Mouse (Mus musculus): ENCODE data around the gene Myom3. TPM values are rescaled to one million over a fixed set of nuclear protein-coding genes. Genes with fewer than 3 reads are reported as not detected.

Gene Myom3
- total and polyA plus RNA-seq, 2 experiments from 2014 or later, result 0.60 to 1.6 TPM

DNA sequence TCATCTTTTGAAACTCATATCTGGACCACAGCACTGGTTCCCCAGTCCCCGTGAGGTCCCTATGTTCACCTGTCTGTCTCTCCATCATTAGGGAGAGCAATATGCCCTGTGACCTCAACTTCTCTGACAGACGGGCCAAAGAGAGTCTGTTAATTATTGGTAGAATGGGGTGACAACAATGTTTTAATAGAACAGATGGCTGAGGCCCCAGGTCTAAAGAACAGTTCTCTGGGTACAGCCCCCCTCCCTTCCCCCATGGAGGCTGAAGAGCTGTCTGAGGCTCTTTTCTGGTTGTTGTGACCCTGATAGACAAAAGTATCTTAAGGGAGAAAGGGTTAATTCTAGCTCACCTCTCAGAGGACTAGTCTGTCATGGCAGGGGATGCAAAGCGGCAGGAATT, 58.9 kb downstream of the Myom3 start:
- no peak for ATAC-seq (ENCODE audit: low FRiP score)
- H3K9ac ChIP-seq (replicated peaks; ENCODE audit: low read length, poor library complexity, severe bottlenecking), result no peak overlapping the region
- no peak overlapping the region for H3K4me2 ChIP-seq (ENCODE audit: low read depth, low read length, poor library complexity, severe bottlenecking)
- no peaks in the 10 kb centered on the region for H3K27me3 ChIP-seq (ENCODE audit: insufficient read depth, low read length)
- no peaks in the 10 kb centered on the region for H3K4me1 ChIP-seq (ENCODE audit: insufficient read depth, low read length)
- TF ChIP-seq CTCF (IDR thresholded peaks at IDR 0.05), result no peak
- 81% methylated on average over 3 of the region's 3 CpGs for WGBS
- no peak overlapping the region for H3K4me3 ChIP-seq (ENCODE audit: low read depth, low read length)
- H3K9me3 ChIP-seq (ENCODE audit: low read length), result no peaks in the 10 kb centered on the region
- H3K27ac ChIP-seq (ENCODE audit: low read depth, low read length), result no peak overlapping the region
- DNase-seq (ENCODE audit: low spot score), result no peak
- no peaks in the 10 kb centered on the region for H3K36me3 ChIP-seq (ENCODE audit: insufficient read depth, low read length)

DNA sequence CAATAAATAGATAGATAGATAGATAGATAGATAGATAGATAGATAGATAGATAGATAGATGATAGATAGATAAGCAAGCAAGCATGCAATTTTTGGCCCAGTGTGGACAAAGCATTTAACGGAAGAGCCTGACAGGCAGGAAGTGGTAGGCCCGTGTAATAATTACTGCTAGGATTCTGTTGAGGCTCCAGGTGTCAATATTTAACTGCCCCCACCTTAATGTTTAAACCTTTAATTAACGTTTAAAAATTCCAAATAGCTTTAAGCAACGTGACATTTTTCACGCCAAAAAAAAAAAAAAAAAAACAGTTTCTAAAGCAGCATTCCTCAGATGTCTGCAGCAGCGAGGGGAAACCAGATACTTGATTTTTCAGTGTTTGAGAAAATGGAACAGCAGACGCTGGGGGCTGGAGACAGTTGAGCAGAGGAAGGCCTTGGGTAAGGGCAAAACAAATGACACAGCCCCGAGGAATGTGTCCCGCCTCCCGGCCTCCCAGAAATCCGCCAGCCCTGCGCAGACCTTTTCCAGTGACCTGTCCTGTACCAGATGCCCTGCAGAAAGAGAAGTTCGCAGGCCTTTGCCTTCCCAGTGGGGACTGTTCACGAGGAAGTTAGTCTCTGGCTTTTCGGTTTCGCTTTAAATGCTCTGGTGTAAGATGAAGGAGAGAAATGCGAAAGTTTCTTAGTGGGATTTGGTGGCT, 60.5 kb downstream of the Myom3 start:
- WGBS, result 80% methylated on average over 17 of the region's 17 CpGs
- no peaks in the 10 kb centered on the region for H3K27me3 ChIP-seq (ENCODE audit: insufficient read depth, low read length)

DNA sequence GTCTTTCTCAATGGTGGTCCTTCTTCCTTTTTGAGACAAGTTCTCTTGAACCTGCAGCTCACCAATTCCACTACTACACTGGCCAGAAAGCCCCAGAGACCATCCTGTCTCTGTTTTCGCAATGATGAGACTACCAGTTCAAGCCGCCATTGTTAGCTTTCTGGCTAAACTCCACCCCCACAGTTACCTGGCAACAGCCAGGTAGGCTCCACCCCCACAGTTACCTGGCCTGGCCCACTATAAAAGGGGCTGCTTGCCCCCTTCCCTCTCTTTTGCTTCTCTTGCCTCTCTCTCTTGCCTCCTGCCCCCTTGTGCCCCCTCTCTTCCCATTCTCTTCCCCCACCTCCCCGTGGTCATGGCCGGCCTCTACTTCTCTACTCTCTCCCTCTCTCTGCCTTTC, 62.3 kb downstream of the Myom3 start:
- 90% methylated on average over 4 of the region's 4 CpGs for WGBS
- ATAC-seq (ENCODE audit: low FRiP score) (no peak), DNase-seq (ENCODE audit: low spot score) (no peak)
- Histone ChIP-seq H3K9me3 (ENCODE audit: low read length) (no peaks in the 10 kb centered on the region), H3K36me3 (ENCODE audit: insufficient read depth, low read length) (no peaks in the 10 kb centered on the region), H3K27me3 (ENCODE audit: insufficient read depth, low read length) (no peaks in the 10 kb centered on the region), H3K27ac (ENCODE audit: low read depth, low read length) (no peak overlapping the region), H3K4me3 (ENCODE audit: low read depth, low read length) (no peak overlapping the region), H3K4me2 (ENCODE audit: low read depth, low read length, poor library complexity, severe bottlenecking) (no peak overlapping the region), H3K4me1 (ENCODE audit: insufficient read depth, low read length) (no peaks in the 10 kb centered on the region), H3K9ac (replicated peaks; ENCODE audit: low read length, poor library complexity, severe bottlenecking) (no peak overlapping the region)
- no peak for TF ChIP-seq CTCF (IDR thresholded peaks at IDR 0.05)

More for the DNA sequence above, 60.5 kb downstream of the Myom3 start:
- H3K9ac ChIP-seq (replicated peaks; ENCODE audit: low read length, poor library complexity, severe bottlenecking), result no peak overlapping the region
- H3K27ac ChIP-seq (ENCODE audit: low read depth, low read length), result no peak overlapping the region
- H3K36me3 ChIP-seq (ENCODE audit: insufficient read depth, low read length), result no peaks in the 10 kb centered on the region
- ATAC-seq (ENCODE audit: low FRiP score), result no peak
- no peak for DNase-seq (ENCODE audit: low spot score)
- no peak overlapping the region for H3K4me3 ChIP-seq (ENCODE audit: low read depth, low read length)
- no peaks in the 10 kb centered on the region for H3K4me1 ChIP-seq (ENCODE audit: insufficient read depth, low read length)
- TF ChIP-seq CTCF (IDR thresholded peaks at IDR 0.05), result no peak
- H3K4me2 ChIP-seq (ENCODE audit: low read depth, low read length, poor library complexity, severe bottlenecking), result no peak overlapping the region
- H3K9me3 ChIP-seq (ENCODE audit: low read length), result no peaks in the 10 kb centered on the region

DNA sequence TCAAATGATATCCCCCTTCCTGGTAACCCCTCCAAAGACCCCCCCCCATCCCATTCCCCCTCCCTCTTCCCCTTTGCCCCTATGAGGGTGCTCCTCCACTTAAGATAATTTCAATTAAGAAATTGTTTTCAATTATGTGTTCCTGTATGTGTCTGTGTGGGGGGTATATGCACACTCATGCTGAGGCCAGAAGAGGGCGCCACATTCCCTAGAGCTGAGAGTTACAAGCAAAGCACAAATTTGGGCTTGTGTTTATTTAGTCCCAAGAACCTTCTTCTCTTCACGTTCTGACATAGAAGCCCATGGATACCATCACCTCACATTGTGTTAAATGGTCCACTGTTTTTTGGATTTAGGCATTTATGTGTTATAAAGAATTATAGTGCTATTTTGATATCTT, 63.8 kb downstream of the Myom3 start:
- WGBS, result 55% methylated on average over 2 of the region's 2 CpGs
- H3K9ac ChIP-seq (replicated peaks; ENCODE audit: low read length, poor library complexity, severe bottlenecking), result no peak overlapping the region
- H3K4me2 ChIP-seq (ENCODE audit: low read depth, low read length, poor library complexity, severe bottlenecking), result no peak overlapping the region
- no peaks in the 10 kb centered on the region for H3K36me3 ChIP-seq (ENCODE audit: insufficient read depth, low read length)
- peak; percentile 56 for DNase-seq (ENCODE audit: low spot score)
- H3K4me3 ChIP-seq (ENCODE audit: low read depth, low read length), result no peak overlapping the region
- no peaks in the 10 kb centered on the region for H3K27me3 ChIP-seq (ENCODE audit: insufficient read depth, low read length)
- H3K4me1 ChIP-seq (ENCODE audit: insufficient read depth, low read length), result no peaks in the 10 kb centered on the region
- peak; percentile 78 for TF ChIP-seq CTCF (IDR thresholded peaks at IDR 0.05)
- ATAC-seq (ENCODE audit: low FRiP score), result no peak
- H3K27ac ChIP-seq (ENCODE audit: low read depth, low read length), result no peak overlapping the region
- no peaks in the 10 kb centered on the region for H3K9me3 ChIP-seq (ENCODE audit: low read length)

DNA sequence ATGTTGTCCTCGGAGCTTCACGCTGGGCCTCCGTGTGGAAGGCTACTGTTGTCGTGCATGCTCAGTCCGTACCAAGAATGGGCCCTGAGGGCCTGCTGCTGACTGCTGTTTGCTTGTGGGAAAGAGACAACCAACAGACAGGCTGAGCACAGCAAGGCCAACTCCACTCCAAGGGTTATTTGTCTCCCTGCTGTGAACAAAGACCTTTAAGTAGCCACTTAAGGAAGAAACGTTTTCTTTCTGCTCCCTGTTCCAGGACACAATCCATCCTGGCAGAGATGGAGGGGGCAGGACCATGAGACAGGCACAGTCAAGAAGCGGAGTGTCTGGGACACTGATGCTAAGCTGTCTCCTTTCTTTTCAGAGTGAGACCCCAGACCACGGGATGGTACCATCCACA, 64.7 kb downstream of the Myom3 start:
- no peak overlapping the region for H3K4me2 ChIP-seq (ENCODE audit: low read depth, low read length, poor library complexity, severe bottlenecking)
- no peaks in the 10 kb centered on the region for H3K4me1 ChIP-seq (ENCODE audit: insufficient read depth, low read length)
- no peak for TF ChIP-seq CTCF (IDR thresholded peaks at IDR 0.05)
- no peak overlapping the region for H3K27ac ChIP-seq (ENCODE audit: low read depth, low read length)
- 46% methylated on average over 8 of the region's 8 CpGs for WGBS
- no peak overlapping the region for H3K4me3 ChIP-seq (ENCODE audit: low read depth, low read length)
- no peaks in the 10 kb centered on the region for H3K9me3 ChIP-seq (ENCODE audit: low read length)
- ATAC-seq (ENCODE audit: low FRiP score) (no peak), DNase-seq (ENCODE audit: low spot score) (no peak)
- no peak overlapping the region for H3K9ac ChIP-seq (replicated peaks; ENCODE audit: low read length, poor library complexity, severe bottlenecking)
- H3K27me3 ChIP-seq (ENCODE audit: insufficient read depth, low read length), result no peaks in the 10 kb centered on the region
- no peaks in the 10 kb centered on the region for H3K36me3 ChIP-seq (ENCODE audit: insufficient read depth, low read length)

DNA sequence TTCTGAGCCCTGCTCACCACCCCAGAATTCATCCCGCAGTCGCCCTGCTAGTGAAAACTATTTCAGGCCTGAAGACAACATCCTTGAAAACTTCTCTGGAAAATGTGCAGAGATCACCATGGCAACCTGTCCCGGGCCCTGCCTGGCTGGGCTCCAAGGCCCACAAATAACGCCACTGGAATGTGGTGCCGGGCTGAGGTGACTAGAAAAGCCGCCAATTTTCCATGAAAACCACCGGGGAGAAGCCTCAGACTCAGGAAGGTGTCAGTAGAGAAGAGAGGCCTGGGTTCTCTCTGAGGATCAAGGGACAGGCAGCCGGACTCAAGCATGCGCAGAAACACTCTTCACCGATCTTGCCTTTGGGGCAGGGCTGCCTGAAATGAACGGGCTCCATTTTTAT, 69.0 kb downstream of the Myom3 start:
- H3K27ac ChIP-seq (ENCODE audit: low read depth, low read length), result peak overlapping the region; percentile 63; the same call in 1 of the 2 replicates
- peak overlapping the region; percentile 15; the same call in 1 of the 2 replicates for H3K4me2 ChIP-seq (ENCODE audit: low read depth, low read length, poor library complexity, severe bottlenecking)
- no peak for TF ChIP-seq CTCF (IDR thresholded peaks at IDR 0.05)
- no peak overlapping the region for H3K4me3 ChIP-seq (ENCODE audit: low read depth, low read length)
- DNase-seq (ENCODE audit: low spot score), result peak; percentile 58
- no peak for ATAC-seq (ENCODE audit: low FRiP score)
- 0 out of 2 replicates have a peak overlapping the region, but pooled peaks have one; percentile 19 for H3K9ac ChIP-seq (replicated peaks; ENCODE audit: low read length, poor library complexity, severe bottlenecking)
- H3K9me3 ChIP-seq (ENCODE audit: low read length), result no peaks in the 10 kb centered on the region
- no peaks in the 10 kb centered on the region for H3K27me3 ChIP-seq (ENCODE audit: insufficient read depth, low read length)
- peaks cover 4% of the 10 kb centered on the region for H3K4me1 ChIP-seq (ENCODE audit: insufficient read depth, low read length)
- 12% methylated on average over 11 of the region's 11 CpGs for WGBS
- H3K36me3 ChIP-seq (ENCODE audit: insufficient read depth, low read length), result no peaks in the 10 kb centered on the region

Measured in midbrain, postnatal 0 days (tissue).